Mouse (Mus musculus) C2C12 (cell line): ENCODE measurements around the gene Crym. TPM values are rescaled to one million over a fixed set of nuclear protein-coding genes. Genes with fewer than 3 reads are reported as not detected.

ENCODE experiments used
- H3K27me3 ChIP-seq: one replicate; pipeline ENCODE4 v1.6.1; 2011; ENCODE audit not compliant: control insufficient read depth, insufficient read depth, insufficient read length
- H3K36me3 ChIP-seq: one replicate; pipeline ENCODE4 v1.6.1; 2011; ENCODE audit not compliant: control insufficient read depth, insufficient read depth
- H3K4me3 ChIP-seq: one replicate; pipeline ENCODE4 v1.5.1; 2011; ENCODE audit warnings: mild to moderate bottlenecking, control low read depth; ENCODE audit not compliant: poor library complexity, insufficient read depth, severe bottlenecking
- H3K79me2 ChIP-seq: one replicate; pipeline ENCODE4 v1.6.1; 2011; ENCODE audit not compliant: control insufficient read depth, insufficient read depth
- H3K79me3 ChIP-seq: one replicate; pipeline ENCODE4 v1.6.1; 2011; ENCODE audit warnings: low read depth, control low read depth
- H3ac ChIP-seq: one replicate; pipeline ENCODE3; 2011; ENCODE audit warnings: low read depth; ENCODE audit not compliant: control insufficient read depth, insufficient read length
- CEBPB ChIP-seq: IDR thresholded peaks from one replicate; pipeline ENCODE4 v1.6.1; 2011; ENCODE audit warnings: low read depth, mild to moderate bottlenecking, control low read depth, moderate library complexity
- CTCF ChIP-seq: IDR thresholded peaks from one replicate; pipeline ENCODE4 v1.5.1; 2011; ENCODE audit not compliant: control insufficient read depth, insufficient read depth, insufficient read length
- FOSL1 ChIP-seq: IDR thresholded peaks from one replicate; pipeline ENCODE4 v1.8.0; 2011; ENCODE audit warnings: mild to moderate bottlenecking, low read length; ENCODE audit not compliant: poor library complexity, insufficient read depth, severe bottlenecking
- MAX ChIP-seq: IDR thresholded peaks from one replicate; pipeline ENCODE4 v1.6.1; 2011; ENCODE audit warnings: mild to moderate bottlenecking, control low read depth
- MYOD1 ChIP-seq: IDR thresholded peaks from one replicate; pipeline ENCODE4 v1.6.1; 2011; ENCODE audit warnings: low read depth; ENCODE audit not compliant: control insufficient read depth, insufficient read length
- MYOG ChIP-seq: IDR thresholded peaks from one replicate; pipeline ENCODE4 v1.6.1; 2011; ENCODE audit not compliant: control insufficient read depth, insufficient read length; ENCODE audit errors: extremely low read depth
- USF1 ChIP-seq: IDR thresholded peaks from one replicate; pipeline ENCODE4 v1.6.1; 2011; ENCODE audit warnings: low read depth, mild to moderate bottlenecking, control low read depth, moderate library complexity
- polyA plus RNA-seq: library from polyadenylated mRNA; unstranded; fragments of >200 nt; fragmentation: generic; extraction: Trizol; gene quantifications from one replicate; pipeline ENCODE4 v1.2.1, GENCODE M21; 2012; ENCODE audit warnings: missing spikeins

Gene Crym
- polyA plus RNA-seq, 1 experiment, result not detected

DNA sequence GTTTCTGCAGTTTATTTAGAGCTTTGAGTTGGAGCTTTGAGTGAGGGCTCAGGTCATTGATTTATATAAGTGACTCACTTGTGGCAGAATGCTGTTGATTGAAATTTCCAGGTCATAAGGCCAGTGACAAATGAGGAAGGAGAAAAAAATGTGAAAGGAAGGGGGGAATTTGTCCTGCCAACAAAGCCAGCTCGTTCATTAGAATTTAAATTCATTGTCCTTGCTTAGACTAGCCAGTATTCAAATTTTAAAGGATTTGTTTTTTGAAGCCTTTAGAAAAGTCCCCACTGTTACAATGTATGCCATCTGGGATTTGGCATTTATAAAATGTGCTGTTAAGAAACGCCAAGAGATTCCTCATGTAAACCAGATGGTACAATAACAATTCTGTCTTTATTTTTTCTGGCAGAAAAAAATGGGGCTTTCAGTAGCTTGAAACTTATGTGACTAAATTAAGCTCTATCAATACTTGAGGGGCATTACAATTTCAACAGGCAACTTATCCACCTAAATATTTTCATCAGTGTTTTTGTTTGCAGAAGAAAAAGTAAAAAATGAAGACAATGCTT lies 45.0 kb downstream of the Crym start:
- Histone ChIP-seq H3K36me3 (no peaks in the 10 kb centered on the region), H3K79me3 (no peaks in the 10 kb centered on the region), H3K4me3 (no peak overlapping the region), H3K79me2 (no peaks in the 10 kb centered on the region), H3ac (no peak overlapping the region), H3K27me3 (no peaks in the 10 kb centered on the region)
- TF ChIP-seq MYOD1 (no peak), USF1 (no peak), MYOG (no peak), CEBPB (no peak), MAX (no peak), CTCF (no peak), FOSL1 (no peak)

- no peaks in the 10 kb centered on the region for H3K79me2 ChIP-seq
- H3ac ChIP-seq, result no peak overlapping the region
- no peaks in the 10 kb centered on the region for H3K36me3 ChIP-seq
- no peaks in the 10 kb centered on the region for H3K27me3 ChIP-seq
- TF ChIP-seq MYOD1 (no peak), FOSL1 (no peak), MAX (no peak), MYOG (no peak), USF1 (no peak), CEBPB (no peak)
- H3K79me3 ChIP-seq, result no peaks in the 10 kb centered on the region
- H3K4me3 ChIP-seq, result no peak overlapping the region
Observed at GRCm38 (mm10) chr7:120150898-120151297, 51.0 kb downstream of the Crym start.

DNA sequence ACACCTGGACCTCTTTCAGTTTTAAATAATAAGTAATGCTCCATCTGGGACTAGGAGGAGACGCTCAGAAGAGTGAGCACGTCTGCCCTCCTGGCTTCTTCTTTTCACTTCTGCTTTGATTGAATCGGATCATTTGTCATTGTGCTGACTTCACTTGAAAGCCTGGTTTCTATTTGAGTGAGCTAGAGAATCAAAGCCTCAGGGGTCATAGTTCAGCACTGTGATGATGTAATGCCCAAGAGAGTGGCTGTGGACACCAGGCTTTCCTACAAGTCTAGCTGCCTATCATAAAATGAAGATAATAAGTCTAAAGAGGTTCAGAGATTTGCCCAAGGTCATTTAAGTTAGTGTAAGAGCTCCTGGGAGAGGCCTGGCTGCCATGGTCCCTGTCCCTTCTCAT lies 51.7 kb downstream of the Crym start:
- Histone ChIP-seq H3K36me3 (no peaks in the 10 kb centered on the region), H3K27me3 (no peaks in the 10 kb centered on the region), H3K4me3 (no peak overlapping the region), H3ac (no peak overlapping the region), H3K79me2 (no peaks in the 10 kb centered on the region), H3K79me3 (no peaks in the 10 kb centered on the region)
- TF ChIP-seq MYOG, result no peak
- TF ChIP-seq MAX, result no peak
- TF ChIP-seq MYOD1, result no peak
- TF ChIP-seq CTCF, result no peak
- TF ChIP-seq CEBPB, result no peak
- no peak for TF ChIP-seq FOSL1
- no peak for TF ChIP-seq USF1

GRCm38 (mm10) chr7:120145191-120145590 lies 56.7 kb downstream of the Crym start, which contains the start of gene Zp2:
TSS of gene Zp2 (minus strand) at chr7:120145291.
- Histone ChIP-seq H3K27me3 (no peaks in the 10 kb centered on the region), H3K79me3 (no peaks in the 10 kb centered on the region), H3ac (no peak within 1 kb of the TSS), H3K4me3 (no peak within 1 kb of the TSS), H3K36me3 (no peaks in the 10 kb centered on the region), H3K79me2 (no peaks in the 10 kb centered on the region)
- TF ChIP-seq MYOD1, result no peak

GRCm38 (mm10) chr7:120142743-120143142 lies 59.2 kb downstream of the Crym start:
- no peaks in the 10 kb centered on the region for H3K79me2 ChIP-seq

More at GRCm38 (mm10) chr7:120142743-120143142, 59.2 kb downstream of the Crym start:
- Histone ChIP-seq H3K79me3 (no peaks in the 10 kb centered on the region), H3K27me3 (no peaks in the 10 kb centered on the region), H3K36me3 (no peaks in the 10 kb centered on the region), H3K4me3 (no peak overlapping the region), H3ac (no peak overlapping the region)
- TF ChIP-seq FOSL1, result no peak
- TF ChIP-seq MAX, result no peak
- no peak for TF ChIP-seq MYOD1
- TF ChIP-seq CTCF, result no peak
- TF ChIP-seq USF1, result no peak
- no peak for TF ChIP-seq MYOG
- TF ChIP-seq CEBPB, result no peak

Other genes with a start within 250 kb of the Crym start
- not detected for gene Dnah3, start 106.8 kb downstream of the Crym start, polyA plus RNA-seq
- 6.0 TPM for gene Tmem159, start 99.8 kb downstream of the Crym start, polyA plus RNA-seq
- not detected for gene Zp2, start 56.8 kb downstream of the Crym start, polyA plus RNA-seq
- not detected for gene Anks4b, start 28.3 kb downstream of the Crym start, polyA plus RNA-seq
- gene Abca14, start 1.9 kb upstream of the Crym start, polyA plus RNA-seq, result not detected
- gene Abca15, start 126.6 kb upstream of the Crym start, polyA plus RNA-seq, result not detected
- not detected for gene Abca16, start 207.5 kb upstream of the Crym start, polyA plus RNA-seq